Mouse (Mus musculus) retina, postnatal 1 day (tissue): Measurements from ENCODE around the gene Hoxb6.

Experiments
- DNase-seq: peaks from one replicate; pipeline ENCODE4 v3.0.0-alpha.2; 2012

Gene Hoxb6

GRCm38 (mm10) chr11:96270996-96271540 is 21.2 kb upstream of the Hoxb6 start, which contains the start of gene Hoxb9:
TSS of gene Hoxb9 (plus strand) at chr11:96271457.
- no peak for DNase-seq

GRCm38 (mm10) chr11:96271541-96272011 is 20.7 kb upstream of the Hoxb6 start:
- no peak for DNase-seq

- peak; percentile 64 for DNase-seq
Observed at GRCm38 (mm10) chr11:96272024-96272921, 20.0 kb upstream of the Hoxb6 start.

- no peak for DNase-seq
Observed at GRCm38 (mm10) chr11:96274428-96274827, 17.8 kb upstream of the Hoxb6 start.

- no peak for DNase-seq
Observed at GRCm38 (mm10) chr11:96275896-96276295, 16.4 kb upstream of the Hoxb6 start.

GRCm38 (mm10) chr11:96277151-96278044 is 14.9 kb upstream of the Hoxb6 start:
- no peak for DNase-seq

GRCm38 (mm10) chr11:96278324-96278723 is 14.0 kb upstream of the Hoxb6 start:
- no peak for DNase-seq

- DNase-seq, result peak; percentile 89
Observed at GRCm38 (mm10) chr11:96278773-96279172, 13.5 kb upstream of the Hoxb6 start.

- no peak for DNase-seq
Observed at GRCm38 (mm10) chr11:96279421-96280233, 12.6 kb upstream of the Hoxb6 start.

- no peak for DNase-seq
Observed at GRCm38 (mm10) chr11:96280399-96281378, 11.6 kb upstream of the Hoxb6 start.

- no peak for DNase-seq
Observed at GRCm38 (mm10) chr11:96281396-96281795, 10.9 kb upstream of the Hoxb6 start.

- DNase-seq, result no peak
Observed at GRCm38 (mm10) chr11:96281855-96282570, 10.3 kb upstream of the Hoxb6 start, which contains the start of gene Hoxb8. TSS of gene Hoxb8 (plus strand) at chr11:96281905.

GRCm38 (mm10) chr11:96282795-96283430 is 9.4 kb upstream of the Hoxb6 start:
- DNase-seq, result no peak

- DNase-seq, result peak; percentile 80
Observed at GRCm38 (mm10) chr11:96284041-96284749, 8.1 kb upstream of the Hoxb6 start.

- DNase-seq, result no peak
Observed at GRCm38 (mm10) chr11:96284774-96285734, 7.2 kb upstream of the Hoxb6 start.

- DNase-seq, result no peak
Observed at GRCm38 (mm10) chr11:96285771-96286738, 6.2 kb upstream of the Hoxb6 start, which contains the start of gene Hoxb7. TSS of gene Hoxb7 (plus strand) at chr11:96286623.
